Mouse (Mus musculus): ENCODE measurements around the gene Prr14.

DNA sequence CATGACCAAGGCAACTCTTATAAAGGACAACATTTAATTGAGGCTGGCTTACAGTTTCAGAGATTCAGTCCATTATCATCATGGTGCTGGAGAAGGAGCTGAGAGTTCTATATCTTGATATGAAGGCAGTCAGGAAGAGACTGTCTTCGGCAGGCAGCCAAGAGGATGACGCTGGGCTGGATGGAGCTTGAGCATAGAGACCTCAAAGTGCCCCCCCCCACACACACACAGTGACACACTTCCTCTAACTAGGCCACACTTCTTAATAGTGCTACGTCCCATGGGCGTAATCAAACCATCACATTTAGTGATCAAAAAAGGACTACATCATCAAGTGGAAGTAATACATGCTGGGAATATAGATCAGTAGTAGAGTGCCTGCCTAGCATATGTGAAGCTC, 24.2 kb upstream of the Prr14 start:
- TF ChIP-seq TAL1 (IDR thresholded peaks at IDR 0.05; ENCODE audit: low read length) (no peak), GATA1 (IDR thresholded peaks at IDR 0.05; ENCODE audit: low read length) (no peak)
